Mouse (Mus musculus) forebrain, embryonic 12.5 days (tissue): ENCODE results near the gene Mesd. TPM values are rescaled to one million over a fixed set of nuclear protein-coding genes. Genes with fewer than 3 reads are reported as not detected.
"Not testable (repeated sequence)": the region's sequence is repeated elsewhere in the genome, so short reads cannot be mapped to it uniquely, and the experiment has no call there.

Source experiments
- ATAC-seq: fragments of 200-750 bp; cut with Nextera tagmentation; 2 replicates; pipeline ENCODE4 v1.8.0; 2017; ENCODE audit warnings: moderate TSS enrichment; ENCODE audit not compliant: low FRiP score
- H3K27ac ChIP-seq: fragments of 300-500 bp; sonication (generic); 2 replicates; pipeline ENCODE4 v1.5.1; 2016; ENCODE audit warnings: mild to moderate bottlenecking
- H3K27me3 ChIP-seq: fragments of 300-500 bp; sonication (generic); 2 replicates; pipeline ENCODE4 v1.6.1; 2016; ENCODE audit warnings: mild to moderate bottlenecking
- H3K36me3 ChIP-seq: fragments of 300-500 bp; sonication (generic); replicated peaks from 2 replicates; pipeline ENCODE4 v1.6.1; 2016; ENCODE audit warnings: mild to moderate bottlenecking
- H3K4me1 ChIP-seq: fragments of 300-500 bp; sonication (generic); 2 replicates; pipeline ENCODE4 v1.6.1; 2016
- H3K4me2 ChIP-seq: fragments of 300-500 bp; sonication (generic); 2 replicates; pipeline ENCODE4 v1.6.1; 2016; ENCODE audit warnings: mild to moderate bottlenecking, moderate library complexity
- H3K4me3 ChIP-seq: fragments of 300-500 bp; sonication (generic); replicated peaks from 2 replicates; pipeline ENCODE4 v1.5.1; 2016; ENCODE audit warnings: mild to moderate bottlenecking
- H3K9ac ChIP-seq: fragments of 300-500 bp; sonication (generic); 2 replicates; pipeline ENCODE4 v1.6.1; 2016; ENCODE audit warnings: mild to moderate bottlenecking
- H3K9me3 ChIP-seq: fragments of 300-500 bp; sonication (generic); 2 replicates; pipeline ENCODE4 v1.6.1; 2016
- WGBS: fragments of 180-500 bp; shearing (Covaris S2); methylation state at CpG from one replicate; pipeline ENCODE4 v1.1.7; 2016; 5-methylcytosine and 5-hydroxymethylcytosine counted together
- polyA plus RNA-seq: library from polyadenylated mRNA; unstranded; fragments of >200 nt; fragmentation: Nextera tagmentation; extraction: Ambion mirVana; gene quantifications from 2 replicates; pipeline ENCODE4 v1.2.1, GENCODE M21; 2016

Gene Mesd
- polyA plus RNA-seq, 1 experiment from 2014 or later, result 80.8 TPM

- peak; percentile 78 for ATAC-seq
- peak overlapping the region; percentile 92 for H3K27ac ChIP-seq
- H3K36me3 ChIP-seq, result peaks cover 10% of the 10 kb centered on the region
- H3K9me3 ChIP-seq, result peaks cover 9% of the 10 kb centered on the region; the same call in 1 of the 2 replicates
- peak overlapping the region; percentile 80 for H3K9ac ChIP-seq
- peaks cover 54% of the 10 kb centered on the region for H3K4me1 ChIP-seq
- H3K4me3 ChIP-seq, result peak overlapping the region; percentile 64
- H3K27me3 ChIP-seq, result no peaks in the 10 kb centered on the region
- WGBS, result under 1% methylated on average over 86 of the region's 91 CpGs
- H3K4me2 ChIP-seq, result peak overlapping the region; percentile 84
Observed at GRCm38 (mm10) chr7:83883276-83884020, 818 bp upstream of the Mesd start.

DNA sequence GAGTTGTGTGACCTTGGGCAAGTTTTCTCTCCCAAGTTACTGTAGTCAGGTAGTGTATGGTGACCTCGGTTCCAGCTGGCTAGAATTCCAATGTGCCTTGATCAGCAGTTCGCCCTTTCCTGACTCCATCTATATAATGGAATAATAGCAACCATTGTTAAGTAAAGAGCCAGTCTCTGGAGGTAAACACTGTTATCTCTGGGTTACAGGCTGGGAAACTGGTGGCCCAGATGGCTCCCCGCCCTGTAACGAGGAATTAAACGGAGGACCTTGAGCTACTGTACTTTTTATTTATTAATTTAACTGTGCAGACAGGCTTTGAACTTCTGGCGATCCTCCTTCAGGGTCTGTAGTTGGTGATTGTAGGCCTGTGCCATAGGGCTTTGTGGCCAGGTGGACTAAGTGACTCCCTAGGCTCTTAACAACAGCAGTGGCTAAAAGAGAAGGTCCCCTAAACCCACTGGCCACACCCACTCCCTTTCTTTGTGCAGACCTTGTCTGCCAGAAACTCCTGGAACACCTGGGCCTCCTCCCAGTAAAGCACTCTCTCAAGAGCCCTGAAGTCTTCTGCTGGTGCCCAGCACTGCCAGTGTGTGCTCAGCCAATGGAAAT is 761 bp downstream of the Mesd start:
- no peak for ATAC-seq
- Histone ChIP-seq H3K9me3 (peaks cover 9% of the 10 kb centered on the region; the same call in 1 of the 2 replicates), H3K36me3 (peaks cover 10% of the 10 kb centered on the region), H3K4me3 (peak overlapping the region; percentile 64), H3K9ac (peak overlapping the region; percentile 80; the same call in 1 of the 2 replicates), H3K27me3 (no peaks in the 10 kb centered on the region), H3K4me1 (peaks cover 40% of the 10 kb centered on the region), H3K27ac (peak overlapping the region; percentile 92), H3K4me2 (peak overlapping the region; percentile 84)
- 43% methylated on average over 6 of the region's 6 CpGs for WGBS

- 93% methylated on average over 4 of the region's 4 CpGs for WGBS
- no peak for ATAC-seq
Observed at GRCm38 (mm10) chr7:83885835-83886234, 1.6 kb downstream of the Mesd start.

DNA sequence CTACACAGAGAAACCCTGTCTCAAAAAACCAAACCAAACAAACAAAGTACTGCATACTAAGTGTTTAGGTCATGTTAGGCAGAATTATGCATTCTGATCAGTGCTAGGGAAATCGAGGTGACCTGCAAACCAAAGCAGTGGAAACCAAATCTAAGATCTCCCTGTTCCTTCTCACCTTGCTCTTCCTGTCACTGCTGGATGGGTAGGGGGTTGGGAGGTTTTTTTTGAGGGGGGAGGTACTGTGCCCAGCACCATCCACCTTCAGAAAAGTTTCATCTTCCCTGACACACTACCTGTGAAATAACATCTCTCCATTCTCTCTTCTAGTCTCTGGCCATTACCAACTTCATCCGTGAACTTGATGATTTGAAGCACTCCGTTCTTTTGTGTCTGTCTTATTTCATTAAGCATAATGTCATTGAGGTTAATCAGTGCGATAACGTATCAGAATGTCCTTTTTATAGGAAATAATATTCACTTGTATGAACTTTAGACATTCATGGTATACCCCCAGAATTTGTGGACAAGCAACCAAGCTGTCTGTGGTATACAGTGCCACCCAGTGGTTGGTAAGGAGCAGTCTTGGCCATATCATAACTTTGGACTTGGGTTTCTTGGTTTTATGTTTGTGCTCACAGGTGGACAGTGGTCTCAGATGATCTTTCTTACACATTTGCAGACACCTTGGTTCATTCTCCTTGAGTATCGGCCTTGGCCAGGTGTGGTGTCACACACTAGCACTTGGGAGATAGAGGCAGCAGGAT is 2.3 kb downstream of the Mesd start:
- Histone ChIP-seq H3K36me3 (peaks cover 10% of the 10 kb centered on the region), H3K4me3 (no peak overlapping the region), H3K27ac (no peak overlapping the region), H3K27me3 (no peaks in the 10 kb centered on the region), H3K9me3 (peaks cover 9% of the 10 kb centered on the region; the same call in 1 of the 2 replicates), H3K9ac (no peak overlapping the region), H3K4me1 (peaks cover 30% of the 10 kb centered on the region), H3K4me2 (no peak overlapping the region)
- 95% methylated on average over 6 of the region's 6 CpGs for WGBS
- no peak for ATAC-seq

More at GRCm38 (mm10) chr7:83885835-83886234, 1.6 kb downstream of the Mesd start:
- Histone ChIP-seq H3K27me3 (no peaks in the 10 kb centered on the region), H3K36me3 (peaks cover 10% of the 10 kb centered on the region), H3K4me3 (no peak overlapping the region), H3K27ac (no peak overlapping the region), H3K4me2 (no peak overlapping the region), H3K4me1 (peaks cover 36% of the 10 kb centered on the region), H3K9ac (no peak overlapping the region), H3K9me3 (peaks cover 9% of the 10 kb centered on the region; the same call in 1 of the 2 replicates)

DNA sequence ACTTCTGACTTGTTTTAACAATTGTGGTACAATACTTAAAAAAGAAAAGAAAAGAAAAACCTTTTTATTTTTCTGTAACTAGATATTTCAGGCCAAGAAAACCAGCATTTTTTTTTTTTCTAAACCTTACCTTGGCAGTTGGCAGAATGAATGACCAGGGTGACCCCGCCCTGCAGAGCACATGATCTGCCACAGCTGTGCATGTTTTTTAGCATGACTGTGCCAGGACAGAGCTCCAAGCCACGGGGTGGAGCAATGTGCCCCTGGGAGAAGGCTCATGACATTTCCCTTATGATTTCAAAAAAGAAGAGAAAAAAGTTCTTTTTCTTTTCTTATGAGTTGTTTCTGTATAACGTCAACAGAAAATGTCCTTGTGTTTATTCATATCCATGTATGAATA is 5.1 kb downstream of the Mesd start:
- WGBS, result 71% methylated on average over 3 of the region's 3 CpGs
- Histone ChIP-seq H3K27ac (no peak overlapping the region), H3K36me3 (no peaks in the 10 kb centered on the region), H3K4me3 (no peak overlapping the region), H3K9me3 (peaks cover 4% of the 10 kb centered on the region; the same call in 1 of the 2 replicates), H3K27me3 (no peaks in the 10 kb centered on the region), H3K4me2 (no peak overlapping the region), H3K9ac (no peak overlapping the region), H3K4me1 (peaks cover 24% of the 10 kb centered on the region)
- no peak for ATAC-seq

DNA sequence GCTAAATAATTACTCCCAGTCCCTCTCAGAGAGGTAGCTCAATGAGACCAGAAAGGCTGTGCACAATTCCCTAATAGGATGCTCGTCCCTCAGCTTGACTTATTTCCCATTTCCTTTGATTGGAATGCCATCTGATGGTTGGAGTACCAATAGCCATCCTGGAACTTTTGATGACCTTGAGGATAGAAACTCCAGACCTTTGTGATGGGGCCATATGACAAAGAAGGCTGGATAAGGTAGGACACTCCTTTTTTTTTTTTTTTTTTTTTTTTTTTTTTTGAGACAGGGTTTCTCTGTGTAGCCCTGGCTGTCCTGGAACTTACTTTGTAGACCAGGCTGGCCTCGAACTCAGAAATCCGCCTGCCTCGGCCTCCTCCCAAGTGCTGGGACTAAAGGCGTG is 5.7 kb downstream of the Mesd start:
- H3K27ac ChIP-seq, ATAC-seq, H3K4me3 ChIP-seq, H3K9ac ChIP-seq, H3K27me3 ChIP-seq, H3K9me3 ChIP-seq, H3K36me3 ChIP-seq, H3K4me2 ChIP-seq: not testable (repeated sequence)
- peaks cover 20% of the 10 kb centered on the region for H3K4me1 ChIP-seq
- WGBS, result 87% methylated on average over 5 of the region's 5 CpGs

- peak overlapping the region; percentile 80 for H3K4me2 ChIP-seq
- 3% methylated on average over 33 of the region's 44 CpGs for WGBS
- H3K4me3 ChIP-seq, result peak overlapping the region; percentile 75
- H3K36me3 ChIP-seq, result peaks cover 13% of the 10 kb centered on the region
- H3K4me1 ChIP-seq, result peaks cover 16% of the 10 kb centered on the region
- H3K27ac ChIP-seq, result peak overlapping the region; percentile 83
- H3K9ac ChIP-seq, result peak overlapping the region; percentile 79
- no peaks in the 10 kb centered on the region for H3K27me3 ChIP-seq
- peak; percentile 96 for ATAC-seq
- peaks cover 2% of the 10 kb centered on the region; the same call in 1 of the 2 replicates for H3K9me3 ChIP-seq
Observed at GRCm38 (mm10) chr7:83891433-83892332, 7.4 kb downstream of the Mesd start.

GRCm38 (mm10) chr7:83892333-83892669 is 8.0 kb downstream of the Mesd start:
- peak; percentile 25 for ATAC-seq
- peak overlapping the region; percentile 79 for H3K9ac ChIP-seq

GRCm38 (mm10) chr7:83894348-83894747 is 10.1 kb downstream of the Mesd start:
- Histone ChIP-seq H3K4me2 (no peak overlapping the region), H3K4me1 (peaks cover 16% of the 10 kb centered on the region), H3K27me3 (no peaks in the 10 kb centered on the region), H3K27ac (no peak overlapping the region), H3K36me3 (peaks cover 36% of the 10 kb centered on the region), H3K9me3 (no peaks in the 10 kb centered on the region), H3K4me3 (no peak overlapping the region), H3K9ac (no peak overlapping the region)
- 93% methylated on average over 1 of the region's 1 CpGs for WGBS
- no peak for ATAC-seq

More at GRCm38 (mm10) chr7:83892333-83892669, 8.0 kb downstream of the Mesd start:
- Histone ChIP-seq H3K4me1 (peaks cover 16% of the 10 kb centered on the region), H3K4me3 (peak overlapping the region; percentile 75), H3K36me3 (peaks cover 16% of the 10 kb centered on the region), H3K27me3 (no peaks in the 10 kb centered on the region), H3K9me3 (no peaks in the 10 kb centered on the region), H3K4me2 (peak overlapping the region; percentile 80), H3K27ac (peak overlapping the region; percentile 83)
- 0% methylated on average over 19 of the region's 21 CpGs for WGBS

GRCm38 (mm10) chr7:83896077-83896740 is 11.9 kb downstream of the Mesd start:
- Histone ChIP-seq H3K4me1 (peaks cover 16% of the 10 kb centered on the region), H3K9me3 (no peaks in the 10 kb centered on the region), H3K27ac (no peak overlapping the region), H3K4me3 (no peak overlapping the region), H3K9ac (no peak overlapping the region), H3K36me3 (peaks cover 51% of the 10 kb centered on the region), H3K4me2 (no peak overlapping the region), H3K27me3 (no peaks in the 10 kb centered on the region)
- ATAC-seq, result no peak
- 96% methylated on average over 5 of the region's 5 CpGs for WGBS

GRCm38 (mm10) chr7:83898267-83898666 is 14.0 kb downstream of the Mesd start:
- Histone ChIP-seq H3K27me3 (no peaks in the 10 kb centered on the region), H3K27ac (no peak overlapping the region), H3K36me3 (peaks cover 55% of the 10 kb centered on the region), H3K4me1 (peaks cover 11% of the 10 kb centered on the region), H3K9ac (no peak overlapping the region), H3K4me2 (no peak overlapping the region), H3K9me3 (no peaks in the 10 kb centered on the region), H3K4me3 (no peak overlapping the region)
- no peak for ATAC-seq
- 89% methylated on average over 11 of the region's 11 CpGs for WGBS
